Mouse (Mus musculus): ENCODE results near the gene Hrasls5.

DNA sequence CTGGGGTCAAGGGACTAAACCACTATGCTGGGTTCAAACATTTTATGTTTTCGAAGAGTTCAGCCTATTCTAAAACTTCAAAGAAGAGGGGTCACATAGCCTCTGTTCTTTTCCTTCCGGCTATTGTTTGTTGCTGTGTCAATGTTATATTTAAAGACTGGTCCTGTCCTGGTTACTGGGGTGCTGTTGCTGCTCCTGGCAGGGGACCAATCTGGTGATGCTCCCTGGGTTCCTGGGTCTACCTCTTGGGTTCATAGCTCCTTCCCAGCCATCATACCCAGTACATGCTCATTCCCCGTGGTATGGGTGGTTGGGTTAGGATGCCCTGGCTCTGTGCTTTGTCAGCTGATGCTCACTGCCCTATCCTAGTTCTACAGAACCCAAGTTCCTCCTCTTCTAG is 34.6 kb upstream of the Hrasls5 start:
- TF ChIP-seq GATA2 (IDR thresholded peaks at IDR 0.05; ENCODE audit: borderline replicate concordance, low read depth, low read length) (no peak), CTCF (IDR thresholded peaks at IDR 0.05; ENCODE audit: low read depth, low read length) (no peak)

Measured in G1E (cell line).